Mouse (Mus musculus): ENCODE data around the gene Ankrd27.

The Ankrd27 gene

DNA sequence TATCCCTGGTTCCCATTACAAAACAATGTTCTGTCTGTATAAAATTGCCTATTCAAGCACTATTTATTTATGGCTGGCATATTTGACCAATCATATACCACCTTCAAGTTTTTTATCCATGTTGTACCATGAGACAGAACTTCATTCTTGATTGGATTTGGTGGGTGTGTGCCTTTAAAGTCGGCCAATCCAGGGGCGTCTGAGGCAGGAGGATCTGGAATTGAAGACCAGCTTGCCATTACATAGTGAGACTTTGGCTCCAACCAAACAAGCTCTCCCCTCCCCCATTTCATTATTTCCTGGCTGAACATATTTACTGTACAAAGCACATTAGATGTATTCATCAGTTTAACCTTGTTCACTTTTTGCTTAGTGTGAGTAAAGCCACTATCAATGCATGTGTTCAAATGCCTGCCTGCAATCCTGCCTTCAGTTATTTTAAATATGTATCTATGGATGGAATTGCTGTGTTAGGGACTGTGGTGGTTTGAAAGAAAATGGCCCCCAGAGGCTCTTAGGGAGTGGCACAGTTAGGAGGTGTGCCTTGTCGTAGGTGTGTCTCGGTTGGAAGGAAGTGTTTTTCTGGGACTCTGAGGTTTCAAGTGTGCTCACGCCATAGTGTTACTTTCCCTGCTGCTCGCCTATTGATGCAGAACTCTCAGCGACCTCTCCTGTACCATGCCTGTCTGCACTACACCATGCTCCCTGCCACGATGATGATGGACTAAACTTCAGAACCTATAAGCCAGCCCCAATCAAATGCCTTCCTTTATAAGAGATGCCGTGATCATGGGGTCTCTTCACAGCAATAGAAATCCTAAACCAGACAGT, 62.4 kb downstream of the Ankrd27 start:
- ChIA-PET CTCF (interaction anchor here in 3 of 4 experiments (0.7 to 1.5 kb wide), 8 partner anchors 11 to 111 kb away, joined by 3 to 11 read pairs (median 5); partner anchors contain the start of genes Ankrd27 (in 1 of the 3), Dpy19l3 (in 1 of the 3) and Rgs9bp (in 1 of the 3)), POLR2A (interaction anchor here in 3 of 4 experiments (0.6 to 1.8 kb wide), 11 partner anchors 10 to 113 kb away, joined by 3 to 13 read pairs (median 3); partner anchors contain the start of genes Ankrd27 (in 3 of the 3) and Rgs9bp (in 1 of the 3))

DNA sequence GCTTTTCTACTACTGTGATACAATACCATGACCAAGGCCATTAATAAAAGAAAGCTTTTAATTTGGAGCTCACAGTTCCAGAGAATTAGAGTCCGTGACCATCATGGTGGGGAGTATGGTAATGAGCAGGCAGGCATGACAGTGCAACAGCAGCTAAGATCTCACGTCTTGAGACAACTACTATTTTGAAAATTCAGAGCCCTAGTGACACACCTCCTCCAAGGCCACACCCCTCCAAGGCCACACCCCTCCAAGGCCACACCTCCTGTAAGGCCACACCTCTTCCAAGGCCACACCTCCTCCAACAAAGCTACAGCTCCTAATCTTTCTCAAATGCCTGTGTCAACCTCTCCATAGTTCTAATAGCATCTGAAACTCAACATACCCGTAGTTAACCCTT, 63.0 kb downstream of the Ankrd27 start:
- CTCF ChIA-PET, result interaction anchor here (0.7 to 2.8 kb wide), 9 partner anchors 10 to 111 kb away, joined by 3 to 17 read pairs (median 6); partner anchors contain the start of genes Ankrd27 (in 1 of the 4), Dpy19l3 (in 1 of the 4) and Rgs9bp (in 1 of the 4)
- POLR2A ChIA-PET, result interaction anchor here in 3 of 4 experiments (0.6 to 1.8 kb wide), 11 partner anchors 9 to 252 kb away, joined by 3 to 13 read pairs (median 3); partner anchors contain the start of genes Ankrd27 (in 3 of the 3), Cep89 (in 1 of the 3), Faap24 (in 1 of the 3) and Rgs9bp (in 1 of the 3)

DNA sequence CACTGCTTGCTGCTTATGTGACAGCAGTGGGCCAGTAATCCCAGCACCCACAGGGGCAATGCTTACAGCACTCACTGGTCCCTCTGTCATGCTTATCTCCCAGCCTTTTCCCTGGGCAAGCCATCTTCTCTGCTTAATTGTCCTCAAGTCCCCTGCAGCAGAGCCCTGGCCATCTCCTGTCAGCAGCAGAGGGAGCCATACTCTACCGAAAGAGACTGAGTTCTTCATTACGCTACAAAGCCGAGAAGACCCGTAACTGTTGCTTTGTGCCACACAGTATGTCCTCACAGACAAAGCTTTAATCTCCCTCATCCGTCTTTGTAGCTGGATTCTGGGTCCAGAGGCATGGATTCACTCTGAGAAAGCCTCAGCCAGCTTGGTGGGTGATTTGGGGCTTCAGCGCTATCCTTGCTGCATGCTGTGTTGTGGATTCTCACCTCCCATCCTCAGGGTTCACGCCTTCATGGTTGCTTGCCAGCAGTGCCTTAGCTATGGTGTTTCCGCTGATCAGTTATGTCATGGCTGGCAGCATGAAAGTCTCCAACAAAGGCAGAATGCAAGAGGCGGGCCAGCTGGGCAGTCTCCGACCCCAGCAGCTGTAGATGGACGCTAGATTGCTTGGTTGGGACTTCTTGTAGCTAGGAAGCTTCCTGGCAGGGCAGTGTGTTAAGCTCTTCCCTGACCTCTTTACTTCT, 64.8 kb downstream of the Ankrd27 start:
- ChIA-PET CTCF (interaction anchor here in 3 of 4 experiments (0.6 to 2.8 kb wide), 12 partner anchors 8 to 220 kb away, joined by 3 to 17 read pairs (median 4); partner anchors contain the start of gene Dpy19l3 (in 1 of the 3)), POLR2A (interaction anchor here in 3 of 4 experiments (0.5 to 2.0 kb wide), 21 partner anchors 9 to 381 kb away, joined by 3 to 11 read pairs (median 4); partner anchors contain the start of genes Dpy19l3 (in 2 of the 3), Rhpn2 (in 2 of the 3), Ankrd27 (in 1 of the 3) and Cep89 (in 1 of the 3))

DNA sequence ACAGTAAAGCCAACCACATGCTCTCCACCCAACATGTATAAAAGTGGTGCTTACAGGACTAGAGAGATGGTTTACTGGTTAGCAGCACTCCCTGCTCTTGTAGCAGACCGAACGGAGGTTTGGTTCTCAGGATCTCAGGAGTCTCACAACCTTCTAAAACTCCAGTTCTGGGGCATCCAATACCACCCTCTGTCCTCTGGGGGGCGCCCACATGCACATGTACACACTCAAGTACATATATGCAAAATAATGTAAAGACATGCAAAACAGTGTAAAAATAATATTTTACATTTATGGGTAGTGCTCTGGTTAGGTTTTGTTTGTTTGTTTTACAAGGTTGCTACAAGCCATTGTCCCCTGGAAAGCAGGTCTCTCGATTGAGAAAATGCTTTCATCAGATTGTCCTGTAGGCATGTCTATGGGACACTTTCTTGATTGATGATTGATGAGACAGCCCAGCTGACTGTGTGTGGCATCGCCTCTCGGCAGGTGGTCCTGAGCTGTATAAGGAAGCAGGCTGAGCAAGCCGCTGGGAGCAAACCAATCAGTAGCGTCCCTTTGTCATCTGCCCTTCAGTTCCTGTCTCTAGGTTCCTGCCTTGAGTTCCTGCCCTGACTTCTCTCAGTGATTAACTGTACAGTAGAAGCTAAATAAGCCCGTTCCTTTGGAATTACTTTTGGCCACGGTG, 65.7 kb downstream of the Ankrd27 start:
- CTCF ChIA-PET, result interaction anchor here in 3 of 4 experiments (0.7 to 2.8 kb wide), 9 partner anchors 7 to 103 kb away, joined by 3 to 17 read pairs (median 4); partner anchors contain the start of gene Dpy19l3 (in 1 of the 3)
- POLR2A ChIA-PET, result interaction anchor here in 3 of 4 experiments (0.5 to 2.0 kb wide), 17 partner anchors 8 to 382 kb away, joined by 3 to 11 read pairs (median 4); partner anchors contain the start of genes Rhpn2 (in 2 of the 3), Ankrd27 (in 1 of the 3), Cep89 (in 1 of the 3) and Dpy19l3 (in 1 of the 3)

DNA sequence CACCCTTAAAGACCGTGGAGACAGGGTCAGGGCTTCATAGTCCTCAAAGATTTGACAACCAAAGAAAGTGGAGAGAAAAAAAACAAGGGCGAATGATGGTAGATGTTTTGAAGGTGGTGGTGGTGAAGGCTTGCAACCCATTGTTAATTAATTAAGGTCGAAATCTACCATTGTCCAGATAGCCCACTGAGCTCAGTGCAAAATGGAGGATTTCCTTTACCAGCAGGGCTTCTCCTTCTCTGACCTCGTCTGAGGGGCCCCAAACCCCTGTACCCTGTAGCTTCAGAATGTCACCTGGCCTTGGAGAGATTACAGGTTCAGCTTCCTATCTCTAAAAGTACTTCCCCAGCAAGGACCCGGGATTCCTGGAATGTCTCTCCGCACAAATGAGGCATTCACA, 71.8 kb downstream of the Ankrd27 start:
- POLR2A ChIA-PET, result interaction anchor here in 2 of 4 experiments (1.1 to 2.9 kb wide), 7 partner anchors 9 to 30 kb away, joined by 3 to 13 read pairs (median 3); no protein-coding TSS in a partner anchor
- CTCF ChIA-PET, result interaction anchor here (0.5 to 2.9 kb wide), 12 partner anchors 24 to 324 kb away, joined by 3 to 24 read pairs (median 6); partner anchors contain the start of genes Dpy19l3 (in 1 of the 4) and Rhpn2 (in 1 of the 4)

DNA sequence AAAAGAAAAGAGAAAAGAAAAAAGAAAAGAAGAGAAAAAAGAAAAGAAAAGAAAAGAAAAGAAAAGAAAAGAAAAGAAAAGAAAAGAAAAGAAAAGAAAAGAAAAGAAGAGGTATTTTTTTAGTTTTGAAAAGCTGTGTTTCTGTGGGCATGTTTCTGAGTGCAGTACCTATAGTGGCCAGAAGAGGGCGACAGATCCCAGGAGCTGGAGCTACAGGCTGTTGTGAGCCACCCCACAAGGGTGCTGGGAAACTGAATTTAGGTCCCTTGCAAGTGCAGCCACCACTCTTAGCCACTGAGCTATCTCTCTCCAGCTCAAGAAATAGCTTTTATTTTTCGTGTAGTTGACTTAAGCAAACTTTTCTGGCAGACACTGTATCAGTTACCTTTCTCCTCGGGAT, 73.1 kb downstream of the Ankrd27 start:
- ChIA-PET CTCF (interaction anchor here (0.5 to 2.9 kb wide), 86 partner anchors 8 to 1816 kb away, joined by 3 to 24 read pairs (median 5); partner anchors contain the start of genes Dpy19l3 (in 2 of the 4), Rgs9bp (in 2 of the 4) and Rhpn2 (in 1 of the 4)), POLR2A (interaction anchor here (0.7 to 2.9 kb wide), 20 partner anchors 8 to 287 kb away, joined by 3 to 13 read pairs (median 3); partner anchors contain the start of gene Dpy19l3 (in 2 of the 4))

DNA sequence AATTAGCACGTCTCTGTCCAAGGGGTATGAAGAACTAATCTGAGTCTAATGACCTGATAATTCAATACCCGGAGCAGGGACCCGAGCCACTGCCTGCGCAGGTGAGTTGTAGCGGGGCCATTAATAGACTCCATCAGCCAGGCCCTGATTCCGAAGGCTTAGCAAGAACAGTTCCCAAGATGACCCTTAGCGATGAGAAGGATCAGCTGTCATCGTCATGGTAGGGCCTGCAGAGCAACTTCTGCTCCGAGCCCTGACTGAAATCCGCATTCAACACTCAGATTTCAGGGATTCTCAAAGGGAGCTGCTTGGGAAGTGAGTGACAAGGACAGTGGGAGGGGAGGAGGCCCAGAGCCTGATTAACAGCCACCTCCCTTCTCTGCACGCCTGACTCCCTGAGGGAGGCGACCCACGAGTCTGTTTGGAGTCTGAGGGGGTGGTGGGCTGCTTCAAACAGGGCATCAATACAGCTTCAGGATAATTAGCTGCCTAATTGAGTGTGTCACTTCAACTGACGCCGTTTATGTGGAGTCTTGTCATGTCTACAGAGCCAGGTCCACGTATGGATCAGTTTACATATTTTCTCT, 77.8 kb downstream of the Ankrd27 start:
- CTCF ChIA-PET, result interaction anchor here in 2 of 4 experiments (0.5 to 1.0 kb wide), 3 partner anchors 45 to 333 kb away, joined by 3 to 4 read pairs (median 4); no protein-coding TSS in a partner anchor
- POLR2A ChIA-PET, result interaction anchor here in 3 of 4 experiments (0.6 to 1.2 kb wide), 3 partner anchors 15 to 211 kb away, joined by 3 read pairs; no protein-coding TSS in a partner anchor

DNA sequence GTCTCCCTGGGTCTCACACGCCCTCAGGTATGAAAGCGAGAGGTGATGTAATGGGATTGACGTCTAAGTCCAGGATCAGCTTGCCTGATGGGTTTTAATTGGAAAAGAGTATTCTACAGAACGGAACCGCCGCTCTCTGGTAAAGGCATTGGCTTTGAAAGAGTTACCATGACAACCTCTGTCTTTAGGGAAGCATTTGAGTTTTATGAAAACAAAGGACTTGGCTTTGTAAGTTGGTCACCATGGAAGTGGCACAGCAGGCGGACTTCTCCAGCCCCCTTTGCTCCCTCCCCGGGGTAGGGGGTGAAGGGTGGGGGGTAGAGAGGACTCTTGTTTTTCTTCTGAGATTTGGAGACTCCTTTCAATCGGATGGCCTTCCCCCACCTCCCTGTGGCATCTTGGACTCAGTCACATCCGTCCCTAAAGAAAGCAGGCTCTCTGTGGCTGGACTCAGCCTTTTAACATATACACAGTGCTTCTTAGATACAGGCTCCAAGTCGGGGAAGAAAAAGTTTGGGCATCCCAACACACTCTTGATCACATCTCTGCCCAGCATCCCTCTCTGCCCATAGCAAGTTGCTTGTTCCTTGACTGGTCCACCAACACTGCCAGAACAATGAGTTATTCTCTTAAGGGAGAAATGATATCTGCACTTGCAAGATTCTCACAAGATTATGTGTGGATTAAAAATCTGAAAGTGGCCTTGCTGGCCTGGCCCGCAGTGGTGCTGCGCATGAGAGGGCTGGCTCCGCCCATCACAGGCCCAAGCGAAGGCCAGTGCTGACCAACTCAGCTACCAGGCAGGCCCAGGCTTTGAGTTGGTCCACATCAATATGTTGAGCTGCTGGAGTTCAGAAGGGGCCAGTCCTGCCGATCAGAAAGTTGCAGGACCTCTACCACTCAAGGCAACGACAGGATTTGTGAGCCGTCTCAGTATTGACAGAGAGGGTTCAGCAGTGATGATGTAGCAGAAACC, 82.3 kb downstream of the Ankrd27 start:
- ChIA-PET POLR2A (interaction anchor here in 3 of 4 experiments (0.5 to 1.0 kb wide), 3 partner anchors 9 to 588 kb away, joined by 3 to 8 read pairs (median 3); no protein-coding TSS in a partner anchor), CTCF (interaction anchor here in 1 of 4 experiments (2.7 kb wide), 1 partner anchor 9 kb away, joined by 8 read pairs; no protein-coding TSS in a partner anchor)

DNA sequence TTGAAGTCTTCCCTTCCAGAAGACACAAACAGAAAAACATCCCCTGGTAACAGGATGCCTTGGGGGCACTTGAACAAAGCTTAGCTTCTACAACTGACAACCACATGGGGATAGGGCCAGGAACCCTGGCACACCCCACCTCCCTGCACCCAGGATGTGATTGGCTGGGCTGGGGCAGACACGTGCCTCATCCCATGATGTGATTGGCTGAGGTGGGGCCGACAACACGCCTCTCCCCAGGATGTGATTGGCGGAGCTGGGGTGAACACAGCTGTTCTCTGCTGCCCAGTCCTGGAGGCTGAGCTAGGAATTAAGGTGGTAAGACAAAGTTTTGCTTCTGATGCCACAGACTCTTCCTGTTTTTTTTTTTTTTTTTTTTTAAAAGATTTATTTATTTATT, 92.9 kb downstream of the Ankrd27 start:
- CTCF ChIA-PET, result interaction anchor here in 3 of 4 experiments (0.6 to 1.2 kb wide), 5 partner anchors 8 to 179 kb away, joined by 3 to 4 read pairs (median 3); partner anchors contain the start of gene Rgs9bp (in 1 of the 3)
- POLR2A ChIA-PET, result interaction anchor here in 2 of 4 experiments (0.6 to 2.1 kb wide), 5 partner anchors 7 to 623 kb away, joined by 3 to 4 read pairs (median 3); partner anchors contain the start of gene Cebpg (in 1 of the 2)

DNA sequence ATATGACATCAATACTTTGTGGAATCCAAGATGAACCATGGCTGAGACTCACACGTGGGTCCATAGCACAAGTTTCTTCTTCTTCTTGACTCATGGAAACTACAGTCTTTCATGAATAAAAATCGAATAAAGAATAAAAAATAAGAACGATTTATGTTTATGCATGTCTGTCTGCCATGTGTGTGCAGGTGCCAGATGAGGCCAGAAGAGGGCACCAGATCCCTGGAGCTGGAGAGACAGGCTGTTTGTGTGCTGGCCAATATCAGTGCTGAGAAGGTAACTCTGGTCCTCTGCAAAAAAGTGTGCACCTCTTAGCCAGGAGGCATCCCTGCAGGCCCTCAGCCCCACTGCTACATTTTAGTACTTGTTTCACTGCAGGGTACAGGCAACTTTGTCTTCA, 95.5 kb downstream of the Ankrd27 start:
- ChIA-PET POLR2A (interaction anchor here in 2 of 4 experiments (0.7 to 1.6 kb wide), 3 partner anchors 15 to 73 kb away, joined by 3 to 5 read pairs (median 3); partner anchors contain the start of gene Dpy19l3 (in 1 of the 2)), CTCF (interaction anchor here (0.6 to 2.2 kb wide), 16 partner anchors 10 to 422 kb away, joined by 3 to 10 read pairs (median 3); no protein-coding TSS in a partner anchor)

DNA sequence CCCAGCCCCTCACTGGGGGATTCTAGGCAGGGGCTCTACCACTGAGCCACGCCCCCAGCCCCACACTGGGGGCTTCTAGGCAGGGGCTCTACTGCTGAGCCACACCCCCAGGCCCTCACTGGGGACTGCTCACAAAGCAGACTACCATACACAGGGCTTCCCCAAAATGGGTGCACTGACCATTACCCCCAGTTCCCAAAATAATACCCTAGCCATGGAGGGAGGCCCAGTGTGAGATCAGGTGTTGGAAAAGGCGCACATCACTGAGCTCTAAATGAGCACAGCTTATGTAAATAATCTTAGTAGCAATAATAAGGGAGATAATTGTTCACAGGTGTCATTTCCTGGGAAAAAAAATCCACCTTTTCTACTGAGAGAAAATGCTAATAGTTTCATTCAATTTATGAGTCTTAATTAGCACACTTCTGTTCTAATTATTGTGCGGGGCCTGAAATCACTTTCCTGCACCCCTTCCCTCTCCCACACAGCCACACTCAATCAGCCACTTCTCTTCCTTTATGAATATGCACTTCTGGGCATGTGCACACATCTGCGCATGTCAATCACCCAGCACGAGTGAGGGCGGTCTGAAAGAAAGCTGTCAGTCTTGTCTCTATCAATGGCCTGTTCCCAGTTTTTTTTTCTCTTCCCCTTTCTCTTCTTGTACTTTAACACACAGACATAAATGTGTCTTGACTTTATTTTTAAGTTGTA, 97.5 kb downstream of the Ankrd27 start:
- ChIA-PET POLR2A (no interaction called here), CTCF (interaction anchor here in 3 of 4 experiments (0.5 to 2.2 kb wide), 3 partner anchors 11 to 63 kb away, joined by 3 to 8 read pairs (median 4); no protein-coding TSS in a partner anchor)

DNA sequence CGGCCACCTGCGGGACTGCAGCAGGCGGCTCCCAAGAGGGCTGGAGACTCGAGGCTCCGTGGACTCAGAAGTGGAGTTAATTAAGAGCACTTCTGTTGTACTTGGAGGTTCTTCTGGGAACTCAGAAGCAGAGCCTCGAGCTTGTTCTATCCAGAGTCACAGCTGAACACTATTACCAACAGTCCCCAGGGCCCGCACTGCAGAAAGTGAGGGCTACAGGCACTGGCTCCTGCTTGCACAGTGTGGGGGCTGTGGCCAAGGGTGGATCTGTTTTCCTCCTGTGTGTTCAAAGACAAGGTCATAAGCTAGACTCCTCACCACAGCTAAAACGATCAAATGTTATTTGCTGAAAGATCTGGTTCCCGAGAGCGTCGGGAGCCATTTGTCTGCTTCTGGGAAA, 100.2 kb downstream of the Ankrd27 start:
- POLR2A ChIA-PET, result interaction anchor here in 1 of 4 experiments (0.9 to 2.3 kb wide), 4 partner anchors 8 to 57 kb away, joined by 3 to 8 read pairs (median 4); no protein-coding TSS in a partner anchor
- CTCF ChIA-PET, result interaction anchor here in 3 of 4 experiments (0.6 to 2.8 kb wide), 14 partner anchors 8 to 490 kb away, joined by 3 to 14 read pairs (median 5); no protein-coding TSS in a partner anchor

DNA sequence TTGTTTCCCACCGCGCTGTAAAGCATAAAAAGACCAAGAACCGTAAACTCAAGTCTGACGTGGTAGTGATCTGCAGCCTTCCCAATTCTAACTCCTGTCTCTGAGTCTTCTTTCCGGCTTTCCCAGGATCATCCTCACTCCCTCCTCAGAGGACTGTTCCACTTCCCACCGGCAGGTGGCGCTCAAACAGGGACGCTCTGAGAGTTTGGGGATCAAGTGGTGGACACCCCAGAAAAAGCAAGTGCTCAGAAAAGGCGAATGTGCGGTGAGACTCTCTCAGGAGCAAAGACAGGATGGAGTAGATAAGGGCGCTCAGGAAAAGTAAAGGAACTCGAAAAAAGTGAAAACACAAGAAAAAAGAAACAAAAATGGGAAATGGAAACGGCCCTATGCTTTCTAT, 100.7 kb downstream of the Ankrd27 start:
- CTCF ChIA-PET, result interaction anchor here in 2 of 4 experiments (0.6 to 2.8 kb wide), 8 partner anchors 9 to 491 kb away, joined by 3 to 14 read pairs (median 6); no protein-coding TSS in a partner anchor
- POLR2A ChIA-PET, result interaction anchor here in 2 of 4 experiments (0.9 to 1.7 kb wide), 7 partner anchors 9 to 68 kb away, joined by 3 to 6 read pairs (median 3); partner anchors contain the start of gene Dpy19l3 (in 1 of the 2)

DNA sequence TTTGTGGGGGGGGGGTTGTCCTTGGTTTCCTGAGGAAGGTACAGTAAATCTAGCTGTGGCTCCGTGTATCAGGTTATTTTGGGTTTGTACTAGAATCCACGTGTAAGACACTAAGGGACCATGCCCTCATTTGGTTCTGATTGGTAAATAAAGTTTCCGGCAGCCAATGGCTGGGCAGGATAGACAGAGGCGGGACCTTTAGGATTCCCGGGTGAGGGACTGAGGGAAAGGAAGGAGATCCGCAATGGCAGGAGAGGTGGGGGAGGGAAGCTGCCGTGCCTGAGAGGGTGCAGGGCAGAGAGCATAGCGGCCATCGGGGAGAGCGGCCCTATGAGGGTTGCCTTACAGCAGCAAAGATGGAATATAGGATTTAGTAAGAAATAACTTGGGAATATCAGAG, 101.2 kb downstream of the Ankrd27 start:
- ChIA-PET CTCF (interaction anchor here (0.6 to 2.8 kb wide), 12 partner anchors 9 to 733 kb away, joined by 3 to 14 read pairs (median 4); no protein-coding TSS in a partner anchor), POLR2A (interaction anchor here in 2 of 4 experiments (0.6 to 1.7 kb wide), 10 partner anchors 9 to 1019 kb away, joined by 3 to 6 read pairs (median 3); partner anchors contain the start of gene Dpy19l3 (in 1 of the 2))

Data from embryonic stem cell, embryonic (primary cell).